Comparison of ENCODE assay signal across 21 mouse cellular contexts in genomic region chr3:66683589-66684286, GRCm38 (mm10).
A peak's percentile ranks its signal among the peaks of the same experiment; 100 is the strongest.
DNase-seq lines count a peak whose midpoint lies in the region; ATAC-seq lines count a peak whose summit lies in the region.
"Had no signal": no experiment of that assay in that cellular context is flagged by ENCODE, and none has a peak within 500 bp of the region (broad histone marks: within the 10 kb centered on the region; RNA-seq: fewer than 3 reads in every experiment).

No protein-coding gene starts in this region.

- no peaks in the 10 kb centered on the region; the same call in 1 of the 2 replicates for H3K27me3 ChIP-seq in forebrain, embryonic 16.5 days (replicated peaks; ENCODE audit: control insufficient read depth, insufficient read depth, low read length)
- H3K27me3 ChIP-seq in forebrain, embryonic 15.5 days, result 0 out of 2 replicates have a peak, but pooled peaks cover 3% of the 10 kb centered on the region
- no peaks in the 10 kb centered on the region for H3K27me3 ChIP-seq in midbrain, embryonic 13.5 days
- no peaks in the 10 kb centered on the region for H3K27me3 ChIP-seq in heart, embryonic 11.5 days (ENCODE audit: control insufficient read depth, insufficient read depth, low read length)
- H3K27me3 ChIP-seq: heart, embryonic 13.5 days; liver, embryonic 12.5 days; stomach, embryonic 15.5 days had no signal

- no peaks in the 10 kb centered on the region for H3K36me3 ChIP-seq in forebrain, embryonic 16.5 days (ENCODE audit: control insufficient read depth, insufficient read depth)
- no peaks in the 10 kb centered on the region for H3K36me3 ChIP-seq in forebrain, embryonic 15.5 days
- no peaks in the 10 kb centered on the region for H3K36me3 ChIP-seq in midbrain, embryonic 13.5 days
- no peaks in the 10 kb centered on the region for H3K36me3 ChIP-seq in heart, embryonic 11.5 days (ENCODE audit: control insufficient read depth, insufficient read depth, low read length)
- H3K36me3 ChIP-seq: embryonic facial prominence, embryonic 15.5 days; heart, embryonic 13.5 days; liver, embryonic 12.5 days; stomach, embryonic 15.5 days had no signal

- ATAC-seq in forebrain, embryonic 16.5 days, result 0 out of 2 replicates have a peak, but pooled peaks have one; percentile 23
- no peak for ATAC-seq in forebrain, embryonic 15.5 days (replicated peaks)
- peak; percentile 20; the same call in 1 of the 2 replicates for ATAC-seq in midbrain, embryonic 13.5 days
- no peak for ATAC-seq in heart, embryonic 11.5 days (replicated peaks; ENCODE audit: insufficient number of reproducible peaks, low FRiP score, low TSS enrichment)
- ATAC-seq: liver, embryonic 12.5 days had no signal

- no peak overlapping the region for H3K9ac ChIP-seq in forebrain, embryonic 16.5 days (replicated peaks; ENCODE audit: low read depth, low read length)
- no peak overlapping the region for H3K9ac ChIP-seq in forebrain, embryonic 15.5 days (replicated peaks)
- H3K9ac ChIP-seq in midbrain, embryonic 13.5 days (replicated peaks), result no peak overlapping the region
- no peak overlapping the region for H3K9ac ChIP-seq in heart, embryonic 11.5 days (ENCODE audit: low read depth, low read length)
- H3K9ac ChIP-seq: embryonic facial prominence, embryonic 15.5 days; heart, embryonic 13.5 days; liver, embryonic 12.5 days; lung, embryonic 14.5 days; stomach, embryonic 15.5 days had no signal

- WGBS in forebrain, embryonic 16.5 days, result 15% methylated on average over 8 of the region's 8 CpGs
- WGBS in forebrain, embryonic 15.5 days, result 21% methylated on average over 8 of the region's 8 CpGs
- 46% methylated on average over 8 of the region's 8 CpGs for WGBS in midbrain, embryonic 13.5 days
- 67% methylated on average over 8 of the region's 8 CpGs for WGBS in heart, embryonic 11.5 days (ENCODE audit: insufficient replicate concordance)

- peak; percentile 27 for DNase-seq in retina, embryonic 14.5 days (ENCODE audit: low spot score)
- DNase-seq in retina, postnatal 1 day, result no peak
- no peak for DNase-seq in T-cell, adult 2 months (ENCODE audit: low spot score)
- DNase-seq: adrenal gland, adult 8-10 months; cerebellum, postnatal 14 days; kidney, adult 8-10 months; kidney, postnatal 14 days; lung, embryonic 14.5 days; lung, postnatal 36 days; right cerebral cortex, postnatal 14 days; spleen, adult 18-20 months; thymus, adult 18-20 months had no signal

- peaks cover 2% of the 10 kb centered on the region; the same call in 1 of the 2 replicates for H3K4me1 ChIP-seq in forebrain, embryonic 16.5 days (replicated peaks; ENCODE audit: control insufficient read depth, insufficient read depth, low read length)
- H3K4me1 ChIP-seq in forebrain, embryonic 15.5 days, result peaks cover 8% of the 10 kb centered on the region
- peaks cover 11% of the 10 kb centered on the region for H3K4me1 ChIP-seq in midbrain, embryonic 13.5 days (replicated peaks)
- H3K4me1 ChIP-seq in heart, embryonic 11.5 days (ENCODE audit: control insufficient read depth, insufficient read depth, low read length), result no peaks in the 10 kb centered on the region
- H3K4me1 ChIP-seq: embryonic facial prominence, embryonic 15.5 days; heart, embryonic 13.5 days; liver, embryonic 12.5 days; stomach, embryonic 15.5 days had no signal

- no peak overlapping the region for H3K27ac ChIP-seq in forebrain, embryonic 16.5 days (ENCODE audit: low read length)
- no peak overlapping the region for H3K27ac ChIP-seq in forebrain, embryonic 15.5 days (replicated peaks)
- H3K27ac ChIP-seq in midbrain, embryonic 13.5 days, result 0 out of 2 replicates have a peak overlapping the region, but pooled peaks have one; percentile 30
- no peak overlapping the region for H3K27ac ChIP-seq in heart, embryonic 11.5 days (ENCODE audit: low read depth, low read length)
- H3K27ac ChIP-seq: embryonic facial prominence, embryonic 15.5 days; heart, embryonic 13.5 days; layer of hippocampus, adult 2 months; liver, embryonic 12.5 days; stomach, embryonic 15.5 days had no signal

- peaks cover 3% of the 10 kb centered on the region; the same call in 1 of the 2 replicates for H3K9me3 ChIP-seq in forebrain, embryonic 16.5 days (ENCODE audit: control insufficient read depth, low read length)
- H3K9me3 ChIP-seq in forebrain, embryonic 15.5 days, result no peaks in the 10 kb centered on the region
- peaks cover 6% of the 10 kb centered on the region; the same call in 1 of the 2 replicates for H3K9me3 ChIP-seq in midbrain, embryonic 13.5 days
- H3K9me3 ChIP-seq in heart, embryonic 11.5 days (replicated peaks; ENCODE audit: control insufficient read depth, low read length), result no peaks in the 10 kb centered on the region
- H3K9me3 ChIP-seq: liver, embryonic 12.5 days; stomach, embryonic 15.5 days had no signal

- H3K4me2 ChIP-seq in forebrain, embryonic 16.5 days (ENCODE audit: low read length), result no peak overlapping the region
- H3K4me2 ChIP-seq in forebrain, embryonic 15.5 days (replicated peaks), result no peak overlapping the region
- H3K4me2 ChIP-seq in midbrain, embryonic 13.5 days (replicated peaks), result no peak overlapping the region
- no peak overlapping the region for H3K4me2 ChIP-seq in heart, embryonic 11.5 days
- H3K4me2 ChIP-seq: embryonic facial prominence, embryonic 15.5 days; heart, embryonic 13.5 days; liver, embryonic 12.5 days; lung, embryonic 14.5 days; stomach, embryonic 15.5 days had no signal

- no peak overlapping the region for H3K4me3 ChIP-seq in forebrain, embryonic 16.5 days (replicated peaks; ENCODE audit: low read length)
- H3K4me3 ChIP-seq in forebrain, embryonic 15.5 days, result no peak overlapping the region
- H3K4me3 ChIP-seq in midbrain, embryonic 13.5 days (replicated peaks), result no peak overlapping the region
- H3K4me3 ChIP-seq in heart, embryonic 11.5 days (ENCODE audit: low read depth, low read length), result no peak overlapping the region
- H3K4me3 ChIP-seq: embryonic facial prominence, embryonic 15.5 days; heart, embryonic 13.5 days; layer of hippocampus, adult 2 months; liver, embryonic 12.5 days; stomach, embryonic 15.5 days had no signal

Comparison
In these comparisons a context has a peak if more than half of its experiments do, and no peak if none do; other contexts are left out.
1. ATAC-seq: peak in forebrain, embryonic 16.5 days (single experiment) and midbrain, embryonic 13.5 days (single experiment); none in forebrain, embryonic 15.5 days (single experiment) and heart, embryonic 11.5 days (single experiment).